Mouse (Mus musculus) common myeloid progenitor, adult 5-6 weeks (primary cell): ENCODE results near the gene Lrrc4. TPM values are rescaled to one million over a fixed set of nuclear protein-coding genes. Genes with fewer than 3 reads are reported as not detected.

Experiments used
- ATAC-seq: replicated peaks from 2 replicates; pipeline ENCODE4 v1.8.0; 2016; ENCODE audit warnings: low read depth, mild to moderate bottlenecking, moderate TSS enrichment, inconsistent platforms; ENCODE audit not compliant: poor library complexity, severe bottlenecking
- total RNA-seq: library from RNA; stranded (forward); fragments of 200-1000, 187-1606 nt; gene quantifications from 2 replicates; pipeline ENCODE4 v1.2.3, GENCODE M21; 2017

The Lrrc4 gene
- total RNA-seq, 1 experiment from 2014 or later: 0.37 TPM

DNA sequence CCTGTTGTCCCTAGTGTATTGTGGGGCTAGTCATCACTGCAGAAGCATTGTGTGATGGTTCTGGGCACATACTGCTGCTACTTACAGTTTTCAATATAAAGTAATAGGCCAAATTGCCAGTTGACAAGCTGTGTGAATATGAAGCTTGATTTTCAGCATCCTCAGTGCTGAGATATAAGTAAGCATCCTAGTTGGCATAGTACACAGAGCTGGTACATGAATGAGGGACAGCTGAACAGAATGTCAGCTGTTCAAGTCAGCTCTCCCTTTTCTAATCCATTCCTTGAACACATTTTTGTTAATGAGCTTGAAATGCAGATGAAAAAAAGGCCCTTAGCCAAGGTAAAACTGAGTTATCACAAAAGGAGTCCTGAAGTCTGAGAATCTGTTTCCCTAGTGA is 138.9 kb downstream of the Lrrc4 start:
- ATAC-seq: no peak

GRCm38 (mm10) chr6:28687776-28688175 is 143.8 kb downstream of the Lrrc4 start:
- no peak for ATAC-seq

DNA sequence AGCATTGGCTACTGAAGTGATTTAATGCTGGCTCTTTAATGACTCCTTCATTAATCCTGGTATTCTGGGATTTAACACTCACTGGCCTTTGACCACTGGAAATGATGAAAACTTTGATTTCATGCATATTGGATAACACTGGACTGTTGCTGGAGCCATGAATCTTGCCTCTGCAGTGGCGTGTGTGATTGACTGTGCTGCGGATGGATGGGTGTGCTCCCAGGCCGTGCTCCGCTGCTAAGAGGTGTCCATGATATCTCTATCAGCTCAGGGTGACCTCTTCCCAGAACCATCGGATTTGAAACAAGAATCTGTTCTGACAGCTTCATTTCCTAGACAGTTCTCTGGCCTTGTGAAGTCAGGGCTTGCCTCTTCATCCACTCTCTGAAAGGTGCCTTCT is 145.8 kb downstream of the Lrrc4 start:
- no peak for ATAC-seq

DNA sequence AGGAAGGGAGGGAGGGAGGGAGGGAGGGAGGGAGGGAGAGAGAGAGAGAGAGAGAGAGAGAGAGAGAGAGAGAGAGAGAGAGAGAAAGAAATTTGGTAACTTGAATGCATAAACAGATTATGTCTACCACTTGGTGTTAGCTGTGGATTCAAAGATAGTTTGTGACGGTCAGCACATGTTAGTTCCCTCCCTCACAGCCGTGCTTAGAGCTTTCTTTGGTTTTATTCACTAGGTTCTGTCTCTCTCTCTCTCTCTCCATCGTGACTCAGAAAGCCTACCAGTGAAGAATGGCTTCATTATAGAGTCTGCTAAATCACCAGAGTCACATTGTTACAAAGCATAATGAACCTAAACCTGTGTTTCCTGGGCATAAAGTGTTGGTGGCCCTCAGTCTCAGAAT is 146.5 kb downstream of the Lrrc4 start:
- no peak for ATAC-seq

- no peak for ATAC-seq
Observed at GRCm38 (mm10) chr6:28681521-28682457, 149.8 kb downstream of the Lrrc4 start.

DNA sequence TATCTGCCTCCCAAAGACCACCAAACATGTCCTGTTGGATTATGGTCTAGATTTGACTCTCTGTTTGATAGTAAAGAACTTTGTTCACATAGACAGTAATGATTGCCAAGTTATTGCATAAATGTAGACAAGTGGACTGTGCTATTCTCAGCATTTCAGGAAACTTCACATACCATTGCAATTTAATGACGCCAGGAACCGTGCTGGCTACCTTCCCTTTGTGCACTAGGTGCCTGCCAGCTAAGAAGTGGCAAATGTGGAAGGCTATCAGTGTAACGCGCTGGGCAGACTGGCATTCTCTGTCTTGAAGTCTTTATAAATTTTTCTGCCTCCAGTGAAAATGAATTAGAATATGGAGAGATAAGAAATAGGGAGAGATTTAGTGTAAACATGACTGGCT is 151.0 kb downstream of the Lrrc4 start:
- no peak for ATAC-seq

DNA sequence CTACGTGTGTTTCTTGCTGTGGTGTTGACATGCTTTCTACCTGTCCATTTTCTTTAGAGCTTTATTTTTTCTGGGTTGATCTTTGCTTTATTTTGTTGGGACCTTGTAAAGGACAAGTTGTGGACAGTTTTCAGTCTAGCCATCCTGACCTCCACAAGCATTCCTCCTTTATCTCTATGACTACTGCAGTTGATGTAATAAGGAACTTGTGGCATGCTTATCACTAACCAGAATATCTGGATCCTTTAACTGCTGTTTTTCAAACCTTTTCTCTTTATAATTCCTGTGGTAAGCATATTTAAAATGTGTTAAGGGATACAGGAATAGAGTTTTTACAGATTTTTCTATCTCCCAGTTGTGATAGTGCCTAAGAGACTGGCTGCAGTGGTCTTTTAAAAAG is 152.7 kb downstream of the Lrrc4 start:
- ATAC-seq: no peak

- ATAC-seq: no peak
Observed at GRCm38 (mm10) chr6:28674686-28675085, 156.9 kb downstream of the Lrrc4 start.

DNA sequence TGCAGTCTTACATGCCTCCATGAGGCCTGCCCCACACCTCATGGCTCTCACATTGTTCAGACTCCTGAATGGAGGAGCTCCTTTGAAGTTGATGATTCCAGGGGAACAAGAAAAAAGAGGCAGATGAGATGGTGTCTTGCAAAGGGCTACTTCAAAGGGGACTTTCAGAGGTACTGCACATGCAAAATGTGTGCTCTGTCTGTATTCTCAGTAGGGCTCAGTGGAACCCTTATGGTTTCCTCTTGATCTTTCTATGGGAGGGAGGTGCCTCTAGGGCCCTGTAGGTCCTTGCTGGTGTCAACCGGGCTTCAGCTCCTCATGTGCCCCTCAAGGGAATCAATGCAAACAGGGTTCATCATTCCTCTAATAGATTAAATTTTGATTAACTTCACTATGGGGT is 159.2 kb downstream of the Lrrc4 start:
- no peak for ATAC-seq

DNA sequence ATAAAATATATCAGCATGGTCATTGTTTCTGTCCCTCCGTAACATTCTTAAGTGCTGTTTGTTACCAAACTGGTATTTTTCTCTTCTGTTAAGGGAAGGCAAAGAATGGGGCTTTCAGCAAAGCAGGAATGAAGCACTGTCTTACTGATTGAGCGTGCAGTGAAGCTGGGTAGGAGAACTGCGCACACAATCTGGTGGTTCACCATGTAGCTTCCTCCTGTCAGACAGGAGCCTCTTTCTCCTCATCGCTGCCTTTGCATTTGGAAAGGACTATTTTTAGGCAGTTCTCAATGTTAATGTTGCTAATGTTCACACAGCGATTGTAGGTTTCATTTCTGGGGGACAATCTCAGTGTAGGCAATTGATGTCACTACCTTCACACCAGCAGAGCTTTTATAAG is 162.3 kb downstream of the Lrrc4 start:
- no peak for ATAC-seq

GRCm38 (mm10) chr6:28667586-28667985 is 164.0 kb downstream of the Lrrc4 start:
- ATAC-seq: no peak

- no peak for ATAC-seq
Observed at GRCm38 (mm10) chr6:28664716-28665115, 166.8 kb downstream of the Lrrc4 start.

GRCm38 (mm10) chr6:28663670-28664069 is 167.9 kb downstream of the Lrrc4 start:
- no peak for ATAC-seq

GRCm38 (mm10) chr6:28663004-28663403 is 168.5 kb downstream of the Lrrc4 start:
- no peak for ATAC-seq

DNA sequence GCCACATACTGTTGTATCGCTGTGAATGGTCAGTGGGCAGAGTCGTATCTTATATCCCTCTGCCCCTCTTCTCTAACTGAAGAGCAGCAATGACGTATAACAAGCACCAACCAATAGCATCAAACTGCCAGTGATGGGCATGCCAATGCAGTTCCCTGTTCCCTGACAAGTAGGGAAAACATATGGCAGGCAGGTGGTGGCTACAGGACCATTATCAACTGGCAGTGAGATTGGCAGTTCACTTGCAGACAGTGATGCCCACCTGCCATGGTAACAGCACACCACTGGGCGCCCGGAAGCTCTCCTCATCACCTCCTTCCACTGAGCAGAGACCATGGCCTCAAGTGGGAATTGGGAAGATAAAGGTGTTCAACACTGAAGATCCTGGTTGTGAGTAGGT is 175.0 kb downstream of the Lrrc4 start:
- ATAC-seq: no peak

DNA sequence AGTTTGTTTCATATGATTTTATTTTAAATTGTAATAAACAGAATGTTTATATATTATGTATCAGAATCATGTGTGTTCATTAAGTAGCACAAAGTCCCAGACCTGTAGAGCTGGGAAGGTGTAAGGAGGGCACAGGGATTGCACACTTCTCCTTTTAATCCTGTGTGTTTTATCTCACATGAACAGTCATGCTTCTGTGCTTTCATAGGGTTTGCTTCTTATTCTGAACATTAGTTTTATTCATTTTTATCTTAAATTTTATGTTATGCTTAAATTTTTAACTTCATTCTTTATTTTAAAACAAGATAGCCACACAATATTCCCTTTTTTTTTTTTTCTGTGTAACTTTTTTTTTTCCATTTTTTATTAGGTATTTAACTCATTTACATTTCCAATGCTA is 186.3 kb downstream of the Lrrc4 start:
- ATAC-seq: no peak

DNA sequence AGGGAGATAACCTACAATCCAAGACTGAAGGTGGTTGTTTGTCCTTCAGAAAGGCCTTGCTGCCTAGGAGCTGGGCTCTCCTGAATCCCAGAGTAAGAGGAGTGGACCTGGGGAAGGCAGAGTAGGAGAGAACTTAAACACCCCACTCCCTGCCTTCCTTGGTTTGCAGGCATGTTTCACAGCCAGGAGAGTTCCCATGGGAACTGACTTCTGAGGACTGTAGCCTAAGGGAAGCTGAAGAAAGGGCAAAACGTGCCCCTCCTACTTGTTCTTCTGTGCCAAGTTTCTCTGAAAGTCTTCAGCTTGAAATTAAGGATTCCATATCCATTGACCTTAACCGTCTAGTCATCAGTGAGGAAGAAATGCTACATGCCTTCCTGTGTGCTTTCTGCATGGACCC is 188.6 kb downstream of the Lrrc4 start:
- ATAC-seq: no peak

DNA sequence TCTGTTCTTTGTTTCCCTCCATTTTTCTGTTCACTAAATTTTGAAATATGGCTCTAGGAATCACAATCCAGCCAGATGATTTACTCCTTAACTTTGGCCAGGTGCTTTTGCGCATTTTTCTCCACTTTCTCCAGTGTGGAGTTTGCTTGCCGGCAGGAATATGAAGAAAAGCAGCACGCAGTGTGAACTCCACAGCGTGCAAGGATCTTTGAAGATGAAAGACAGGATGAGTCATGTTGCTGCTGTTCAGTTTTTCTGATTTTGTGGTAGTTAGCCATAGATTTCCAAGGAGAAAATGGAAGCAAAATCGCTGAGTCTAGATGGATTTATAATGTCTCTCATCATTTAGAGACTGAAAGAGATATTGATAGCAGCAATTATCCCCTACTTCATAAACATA is 191.5 kb downstream of the Lrrc4 start:
- no peak for ATAC-seq

DNA sequence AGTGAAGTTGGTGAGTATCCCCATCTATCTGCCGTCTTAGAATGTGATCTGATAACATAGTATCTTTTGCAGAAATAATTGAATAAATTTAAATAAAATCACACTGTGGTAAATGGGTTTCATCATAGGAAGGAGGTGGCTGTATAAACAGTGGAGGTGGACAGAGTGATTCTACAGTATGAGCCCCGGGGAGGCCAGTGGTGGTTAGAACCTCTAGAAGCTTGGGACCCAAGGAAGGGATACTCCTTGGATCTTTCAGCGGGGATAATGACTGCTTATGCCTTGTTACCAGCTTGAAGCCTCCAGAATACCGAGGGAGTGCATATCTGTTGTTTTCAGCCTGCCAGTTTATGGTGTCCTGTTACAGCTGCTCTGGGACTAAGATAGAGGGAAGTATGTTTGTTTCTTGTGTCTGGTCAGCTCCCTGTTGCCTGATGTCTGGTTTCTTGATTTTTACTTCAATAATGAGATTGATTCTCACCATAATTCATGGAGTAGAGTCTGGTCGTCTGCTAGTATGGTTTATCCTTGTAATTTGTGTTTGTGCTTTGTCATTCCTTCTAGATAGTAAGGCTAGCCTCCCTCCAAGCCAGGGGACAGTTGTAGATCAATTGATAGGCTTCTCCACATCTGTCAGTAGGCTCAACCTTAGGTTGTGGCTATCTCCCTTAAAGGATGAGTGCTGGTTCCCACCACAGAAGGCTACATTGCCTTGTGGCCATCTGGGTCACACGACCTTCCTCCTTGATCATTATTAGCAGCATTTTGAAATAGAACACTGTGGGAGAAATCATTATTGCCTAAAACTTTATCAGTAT is 195.8 kb downstream of the Lrrc4 start:
- no peak for ATAC-seq

DNA sequence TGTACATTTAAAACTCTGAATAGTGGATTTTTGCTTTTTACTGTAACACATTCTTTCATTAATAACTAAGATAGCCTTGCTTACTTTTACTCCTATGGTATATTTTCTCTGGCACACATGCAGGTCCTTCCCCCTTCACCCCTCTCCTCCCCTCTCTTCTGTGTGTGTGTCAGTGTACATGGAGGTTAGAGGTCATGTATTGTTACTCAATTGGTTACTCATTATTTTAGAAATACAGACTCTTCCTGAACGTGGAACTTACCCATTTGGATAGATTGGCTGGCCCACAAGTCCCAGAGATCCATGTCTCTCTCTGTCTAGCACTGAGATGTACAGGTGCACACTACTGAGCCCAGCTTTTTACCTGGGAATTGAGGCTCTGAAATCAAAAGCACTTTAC is 196.5 kb downstream of the Lrrc4 start:
- ATAC-seq: no peak

GRCm38 (mm10) chr6:28633656-28634055 is 197.9 kb downstream of the Lrrc4 start:
- ATAC-seq: no peak
